Mouse (Mus musculus) hematopoietic stem cell, adult 5-6 weeks (primary cell): Measurements from ENCODE around the gene Pick1. TPM values are rescaled to one million over a fixed set of nuclear protein-coding genes. Genes with fewer than 3 reads are reported as not detected.

Source experiments
- ATAC-seq, 2 experiments: fragments of 125-278 bp in 1 of 2; replicated peaks in 1 of 2; 2 replicates each; pipeline ENCODE4 v1.8.0; 2016 to 2017; ENCODE audit warnings: inconsistent platforms in 2 of 2, mild to moderate bottlenecking in 2 of 2, moderate number of reproducible peaks in 2 of 2, low read depth in 1 of 2, moderate TSS enrichment in 1 of 2; ENCODE audit not compliant: low FRiP score in 2 of 2, poor library complexity in 2 of 2, severe bottlenecking in 2 of 2, insufficient read depth in 1 of 2, low TSS enrichment in 1 of 2
- total RNA-seq: library from RNA; stranded (forward); fragments of 172-1452, 232-1000 nt; gene quantifications from 2 replicates; pipeline ENCODE4 v1.2.3, GENCODE M21; 2017

Gene Pick1
- total RNA-seq, 1 experiment from 2014 or later = 13.0 TPM

GRCm38 (mm10) chr15:79286141-79286540 is 57.2 kb downstream of the Pick1 start:
- ATAC-seq = no peak

GRCm38 (mm10) chr15:79287091-79287490 is 58.1 kb downstream of the Pick1 start:
- ATAC-seq = no peak

GRCm38 (mm10) chr15:79288387-79288786 is 59.4 kb downstream of the Pick1 start:
- no peak for ATAC-seq

- ATAC-seq = no peak
Observed at GRCm38 (mm10) chr15:79289441-79289840, 60.5 kb downstream of the Pick1 start.

GRCm38 (mm10) chr15:79290340-79290739 is 61.4 kb downstream of the Pick1 start:
- ATAC-seq = no peak

- ATAC-seq = no peak
Observed at GRCm38 (mm10) chr15:79292779-79293178, 63.8 kb downstream of the Pick1 start.

- no peak for ATAC-seq
Observed at GRCm38 (mm10) chr15:79298553-79298952, 69.6 kb downstream of the Pick1 start.

Other genes with a start within 250 kb of the Pick1 start
- gene H1f0, start 200.7 kb upstream of the Pick1 start, total RNA-seq = 75.7 and 76.0 TPM in 2 replicates
- 1.5 and 1.7 TPM in 2 replicates for gene Galr3, start 187.3 kb upstream of the Pick1 start, total RNA-seq
- 15.1 and 15.6 TPM in 2 replicates for gene Ankrd54, start 166.3 kb upstream of the Pick1 start, total RNA-seq
- gene Eif3l, start 154.0 kb upstream of the Pick1 start, total RNA-seq = 204 and 224 TPM in 2 replicates
- gene Micall1, start 120.3 kb upstream of the Pick1 start, total RNA-seq = 3.4 and 6.7 TPM in 2 replicates
- 42.5 and 72.2 TPM in 2 replicates for gene Polr2f, start 88.2 kb upstream of the Pick1 start, total RNA-seq
- gene 1700088E04Rik, start 87.9 kb upstream of the Pick1 start, total RNA-seq = 0.84 and 1.9 TPM in 2 replicates
- not detected in 2 replicates for gene Sox10, start 63.9 kb upstream of the Pick1 start, total RNA-seq
- not detected in 2 replicates for gene Gm49486, start 218 bp downstream of the Pick1 start, total RNA-seq
- not detected in 2 replicates for gene Slc16a8, start 25.6 kb downstream of the Pick1 start, total RNA-seq
- gene Baiap2l2, start 56.4 kb downstream of the Pick1 start, total RNA-seq = 0.13 and 0.79 TPM in 2 replicates
- gene Pla2g6, start 99.2 kb downstream of the Pick1 start, total RNA-seq = 7.4 and 10.2 TPM in 2 replicates
- gene Maff, start 117.4 kb downstream of the Pick1 start, total RNA-seq = 12.3 and 31.4 TPM in 2 replicates
- 3.5 and 6.5 TPM in 2 replicates for gene Tmem184b, start 174.4 kb downstream of the Pick1 start, total RNA-seq
- 55.3 and 55.5 TPM in 2 replicates for gene Csnk1e, start 226.4 kb downstream of the Pick1 start, total RNA-seq